ENCODE assay signal across 8 mouse cellular contexts in the genomic region with DNA sequence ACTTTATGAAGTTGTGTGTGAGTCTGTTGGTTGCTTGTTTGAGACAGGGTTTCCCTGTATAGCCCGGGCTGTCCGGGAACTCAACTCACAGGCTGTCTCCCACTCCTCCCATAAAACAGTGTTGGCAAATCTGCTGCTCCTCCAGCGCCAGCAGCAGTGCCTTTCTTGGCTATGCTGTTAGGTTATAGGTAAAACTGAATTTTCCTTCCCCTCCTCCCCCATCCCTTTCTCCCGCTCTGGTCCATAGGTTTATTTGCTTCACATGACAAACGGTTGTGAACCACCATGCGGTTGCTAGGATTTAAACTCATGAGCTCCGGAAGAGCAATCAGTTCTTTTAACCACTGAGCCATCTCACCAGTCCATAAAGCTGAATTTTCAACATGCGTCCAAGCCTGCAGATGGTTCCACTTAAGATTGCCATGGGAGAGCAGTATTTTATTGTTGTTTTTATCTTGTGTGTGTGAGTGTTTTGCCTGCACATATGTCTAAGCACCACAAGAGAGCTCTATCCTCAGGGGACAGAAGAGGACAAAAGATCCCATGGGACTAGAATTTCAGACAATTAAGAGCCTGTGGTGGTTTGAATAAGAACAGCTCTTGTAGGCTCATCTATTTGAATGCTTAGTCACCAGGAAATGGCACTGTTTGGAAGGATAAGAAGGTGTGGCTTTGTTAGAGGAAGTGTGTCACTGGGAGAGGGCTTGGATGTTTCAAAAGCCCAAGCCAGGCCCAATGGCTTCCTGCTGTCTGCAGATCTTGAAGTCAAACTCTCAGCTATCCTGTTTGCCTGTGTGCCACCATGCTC. TPM values are rescaled to one million over a fixed set of nuclear protein-coding genes. Genes with fewer than 3 reads are reported as not detected.
DNase-seq lines count a peak whose midpoint lies in the region; ATAC-seq and TF ChIP-seq lines count a peak whose summit lies in the region.

No protein-coding gene starts in this region.

- H3K9ac ChIP-seq in kidney, postnatal 0 days (ENCODE audit: low read depth, low read length) = no peak overlapping the region
- no peak overlapping the region for H3K9ac ChIP-seq in hindbrain, postnatal 0 days (replicated peaks; ENCODE audit: low read length)
- no peak overlapping the region for H3K9ac ChIP-seq in neural tube, embryonic 12.5 days

- intact Hi-C loops in left cerebral cortex, postnatal 14 days (cut with DNase I) = loop anchor here (5.0 kb wide), 1 partner anchor 199 kb away; no protein-coding TSS in a partner anchor

- H3K27ac ChIP-seq in kidney, postnatal 0 days = no peak overlapping the region
- H3K27ac ChIP-seq in hindbrain, postnatal 0 days = no peak overlapping the region
- no peak overlapping the region for H3K27ac ChIP-seq in neural tube, embryonic 12.5 days

- no peaks in the 10 kb centered on the region for H3K4me1 ChIP-seq in kidney, postnatal 0 days (replicated peaks; ENCODE audit: insufficient read depth, low read length)
- H3K4me1 ChIP-seq in hindbrain, postnatal 0 days (ENCODE audit: insufficient read depth, low read length) = no peaks in the 10 kb centered on the region
- H3K4me1 ChIP-seq in neural tube, embryonic 12.5 days = 0 out of 2 replicates have a peak, but pooled peaks cover 3% of the 10 kb centered on the region

- WGBS in kidney, postnatal 0 days = 43% methylated on average over 8 of the region's 8 CpGs
- 35% methylated on average over 8 of the region's 8 CpGs for WGBS in hindbrain, postnatal 0 days
- WGBS in neural tube, embryonic 12.5 days = 53% methylated on average over 8 of the region's 8 CpGs

- no peaks in the 10 kb centered on the region for H3K9me3 ChIP-seq in kidney, postnatal 0 days (replicated peaks; ENCODE audit: low read length)
- H3K9me3 ChIP-seq in hindbrain, postnatal 0 days (ENCODE audit: low read length) = no peaks in the 10 kb centered on the region
- H3K9me3 ChIP-seq in neural tube, embryonic 12.5 days = no peaks in the 10 kb centered on the region

- no peak for TF ChIP-seq POLR2A in brain, embryonic 14.5 days (IDR thresholded peaks at IDR 0.05; ENCODE audit: borderline replicate concordance, extremely low read depth, insufficient read depth, insufficient read length, poor library complexity, severe bottlenecking)

- peak overlapping the region; percentile 57 for H3K4me2 ChIP-seq in kidney, postnatal 0 days (ENCODE audit: low read length)
- peak overlapping the region; percentile 57 for H3K4me2 ChIP-seq in hindbrain, postnatal 0 days (ENCODE audit: low read depth, low read length)
- peak overlapping the region; percentile 48 for H3K4me2 ChIP-seq in neural tube, embryonic 12.5 days (replicated peaks)

- no peak overlapping the region for H3K4me3 ChIP-seq in kidney, postnatal 0 days (replicated peaks; ENCODE audit: low read depth, low read length)
- peak overlapping the region; percentile 23 for H3K4me3 ChIP-seq in hindbrain, postnatal 0 days (ENCODE audit: low read length)
- H3K4me3 ChIP-seq in neural tube, embryonic 12.5 days = peak overlapping the region; percentile 11; the same call in 1 of the 2 replicates

- no peaks in the 10 kb centered on the region for H3K36me3 ChIP-seq in kidney, postnatal 0 days (ENCODE audit: insufficient read depth, low read length)
- H3K36me3 ChIP-seq in hindbrain, postnatal 0 days (ENCODE audit: insufficient read depth, low read length) = no peaks in the 10 kb centered on the region
- no peaks in the 10 kb centered on the region for H3K36me3 ChIP-seq in neural tube, embryonic 12.5 days

- ATAC-seq in kidney, postnatal 0 days (replicated peaks; ENCODE audit: low FRiP score, low read depth) = no peak
- peak; percentile 60 for ATAC-seq in hindbrain, postnatal 0 days
- peak; percentile 68 for ATAC-seq in neural tube, embryonic 12.5 days (ENCODE audit: low FRiP score, low read depth)

- H3K27me3 ChIP-seq in kidney, postnatal 0 days (ENCODE audit: insufficient read depth, low read length) = no peaks in the 10 kb centered on the region
- no peaks in the 10 kb centered on the region for H3K27me3 ChIP-seq in hindbrain, postnatal 0 days (ENCODE audit: insufficient read depth, low read length)
- no peaks in the 10 kb centered on the region for H3K27me3 ChIP-seq in neural tube, embryonic 12.5 days (replicated peaks)

- DNase-seq in kidney, postnatal 0 days (ENCODE audit: low spot score) = no peak
- no peak for DNase-seq in kidney, adult 9 months
- peak; percentile 45 for DNase-seq in brain, embryonic 14.5 days (ENCODE audit: low read depth)
- DNase-seq in hindbrain, postnatal 0 days (ENCODE audit: low spot score) = no peak
- no peak for DNase-seq in left cerebral cortex, postnatal 14 days (ENCODE audit: low spot score in 2 of 2)
- DNase-seq in ovary, postnatal 36 days (ENCODE audit: low spot score) = no peak
- DNase-seq in frontal cortex, postnatal 36 days (ENCODE audit: low spot score in 2 of 2) = no peak

- no peak for TF ChIP-seq CTCF in kidney, postnatal 0 days (IDR thresholded peaks at IDR 0.05; ENCODE audit: low read depth)
- TF ChIP-seq CTCF in brain, embryonic 14.5 days (IDR thresholded peaks at IDR 0.05; ENCODE audit: borderline replicate concordance, extremely low read depth, insufficient read depth, insufficient read length) = no peak
- TF ChIP-seq CTCF in hindbrain, postnatal 0 days (IDR thresholded peaks at IDR 0.05; ENCODE audit: low read depth) = no peak

RNA-seq across cellular contexts. Expression of gene Tbc1d7, which starts 12.2 kb away (rescaled TPM):
- 51.9 and 52.0 TPM in 2 replicates for polyA plus RNA-seq in kidney, postnatal 0 days (2015; fragmentation: Nextera tagmentation; extraction: Ambion mirVana)
- 43.0 and 46.2 TPM in 2 replicates for polyA plus RNA-seq in brain, embryonic 14.5 days (2012; rRNA removed)
- 39.9 and 42.7 TPM in 2 replicates for total RNA-seq in hindbrain, postnatal 0 days (2014; rRNA removed)
- 86.6 and 87.9 TPM in 2 replicates for polyA plus RNA-seq in hindbrain, postnatal 0 days (2015; fragmentation: Nextera tagmentation; extraction: Ambion mirVana)
- polyA plus RNA-seq in neural tube, embryonic 12.5 days (2016; fragmentation: Nextera tagmentation; extraction: Ambion mirVana) = 73.0 and 73.7 TPM in 2 replicates
- 10 to 100 TPM; 35.0 to 39.7 TPM for total RNA-seq in left cerebral cortex, postnatal 14 days (2021)
